Mouse (Mus musculus) thymus, adult 18-20 months (tissue): ENCODE results near the gene Gm42674.
A peak's percentile ranks its signal among the peaks of the same experiment; 100 is the strongest.

Experiments used
- DNase-seq, 2 experiments: peaks; one replicate each; pipeline ENCODE4 v3.0.0; 2022; ENCODE audit warnings: mixed read lengths in 2 of 2

Gene Gm42674

DNA sequence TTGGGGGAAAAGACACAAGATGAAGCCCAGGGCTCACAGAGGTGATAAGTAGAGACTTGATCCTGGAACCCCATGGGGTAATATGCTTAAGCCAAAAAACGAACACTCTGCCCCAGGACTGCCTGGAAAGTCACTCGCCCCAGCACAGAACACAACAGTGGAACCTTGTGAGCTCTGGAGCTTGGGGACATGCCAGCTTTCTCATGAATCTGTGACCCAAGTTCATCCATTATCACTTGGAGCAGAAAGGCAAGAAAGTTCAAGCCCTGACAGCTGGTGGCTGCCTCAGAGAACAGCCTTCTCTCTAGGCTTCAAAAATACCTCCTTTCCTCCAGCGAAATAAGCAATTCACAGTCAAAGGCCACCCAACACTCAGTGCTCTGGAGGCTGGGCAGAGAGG is 2.3 kb upstream of the Gm42674 start:
- DNase-seq = no peak

DNA sequence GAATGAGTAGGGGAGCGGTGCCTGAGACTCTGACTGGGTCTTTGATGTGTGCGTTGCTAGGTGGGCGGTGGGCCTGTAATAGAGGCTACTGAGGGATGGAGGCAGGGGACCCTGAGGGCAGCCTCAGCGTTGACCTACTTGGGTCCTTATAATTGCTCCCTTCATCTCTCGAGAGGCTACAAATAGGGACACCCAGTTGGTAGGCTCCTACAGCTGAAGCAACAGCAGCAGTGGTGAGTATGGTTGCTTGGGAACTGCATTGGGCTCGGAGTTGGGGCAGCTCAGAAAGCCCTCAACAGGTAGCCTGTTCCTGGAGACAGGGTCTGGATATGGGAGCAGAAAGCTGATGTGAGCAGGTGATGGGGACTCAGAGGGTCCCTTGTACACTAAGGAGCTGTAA is 1.7 kb upstream of the Gm42674 start:
- DNase-seq = no peak

DNA sequence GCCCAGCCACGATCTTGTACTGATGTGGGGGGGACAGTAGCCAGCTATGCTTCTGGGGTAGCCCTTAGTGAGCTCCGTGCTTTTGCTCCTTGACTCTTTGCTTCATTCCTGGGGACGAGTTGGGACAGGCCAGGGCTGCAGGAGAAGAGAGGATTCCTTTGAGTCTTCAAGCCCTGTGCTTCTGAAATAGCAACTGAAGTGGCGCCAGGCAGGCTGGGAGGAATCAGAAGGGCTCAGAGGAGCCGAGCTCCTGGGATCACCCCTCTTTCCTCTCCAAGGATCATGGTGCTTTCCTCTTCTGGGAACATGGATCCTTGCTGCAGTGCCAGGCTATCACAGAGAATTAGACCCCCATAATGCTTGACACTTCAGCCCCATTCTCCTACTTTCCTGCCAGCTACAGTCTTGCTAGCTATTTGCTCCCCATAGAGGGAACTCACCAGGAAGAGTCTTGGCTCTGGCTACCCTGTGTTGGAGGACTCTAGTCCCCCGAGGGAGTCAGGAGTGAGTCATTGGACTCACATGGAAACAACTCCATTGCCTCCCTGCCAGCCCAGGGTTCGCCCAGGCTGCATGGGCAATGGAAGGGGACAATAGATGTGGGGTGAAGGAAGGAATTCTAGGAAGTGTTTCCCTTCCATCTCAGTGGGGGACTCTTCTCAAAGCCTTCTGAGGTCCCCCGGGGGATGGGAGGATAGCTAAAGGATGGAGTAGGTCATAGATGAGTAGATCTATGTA is 1.1 kb upstream of the Gm42674 start:
- DNase-seq = no peak

DNA sequence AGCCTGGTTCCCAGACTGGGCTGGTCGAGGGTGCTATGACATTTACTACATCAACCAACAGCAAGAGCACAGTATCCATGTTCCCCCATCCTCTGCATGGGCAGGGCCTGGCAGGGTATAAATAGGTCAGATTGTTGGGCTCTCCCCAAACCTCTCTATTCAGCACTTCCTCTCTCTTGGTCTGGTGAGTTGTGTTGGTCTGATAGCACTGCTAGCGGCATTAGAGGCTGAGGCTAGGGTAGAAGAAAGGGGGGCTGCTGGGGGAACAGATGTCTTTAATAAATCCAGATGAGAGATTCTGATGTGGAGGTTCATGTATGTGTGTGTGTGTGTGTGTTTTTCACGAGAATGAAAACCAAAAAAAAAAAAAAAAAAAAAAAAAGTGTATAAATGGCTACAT is 1.9 kb downstream of the Gm42674 start, which contains the start of gene S100a4:
S100a4 (plus strand) TSS at position 149 of the 400 bp plus-strand sequence.
- no peak for DNase-seq

DNA sequence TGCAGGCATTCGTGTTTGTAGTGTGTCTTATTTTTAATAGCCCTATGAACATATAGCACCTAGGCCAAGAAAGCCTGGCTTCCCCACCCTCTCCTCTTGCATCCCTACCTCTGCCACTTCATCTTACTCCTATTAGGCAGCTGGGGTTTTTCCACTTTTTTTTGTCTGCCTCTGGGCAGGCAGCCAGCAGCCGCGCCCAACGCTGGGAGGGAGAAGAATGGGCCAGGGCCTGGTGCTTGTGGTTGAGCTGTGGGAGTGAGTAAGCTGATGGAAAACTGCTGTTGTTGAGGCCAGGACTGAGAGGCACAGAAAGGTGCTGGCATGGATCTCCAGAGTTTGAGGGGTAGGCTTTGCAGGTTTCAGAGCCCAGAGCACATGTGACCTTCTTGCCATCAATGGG is 2.7 kb downstream of the Gm42674 start:
- no peak for DNase-seq

DNA sequence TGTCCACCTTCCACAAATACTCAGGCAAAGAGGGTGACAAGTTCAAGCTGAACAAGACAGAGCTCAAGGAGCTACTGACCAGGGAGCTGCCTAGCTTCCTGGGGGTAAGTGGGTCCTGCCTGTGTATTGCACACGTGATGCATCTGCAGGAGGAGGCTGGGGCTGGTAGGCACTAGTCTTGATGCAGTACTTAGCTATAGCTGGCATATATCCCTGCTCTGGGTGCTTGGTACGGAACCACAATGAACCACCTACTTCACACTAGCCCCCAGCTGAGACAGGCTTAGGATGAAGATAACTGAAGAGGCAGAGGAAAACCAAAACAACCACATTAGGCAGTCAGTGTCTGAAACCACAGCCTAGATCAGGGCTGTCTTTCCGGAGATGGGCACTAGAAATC is 3.3 kb downstream of the Gm42674 start:
- DNase-seq = no peak

DNA sequence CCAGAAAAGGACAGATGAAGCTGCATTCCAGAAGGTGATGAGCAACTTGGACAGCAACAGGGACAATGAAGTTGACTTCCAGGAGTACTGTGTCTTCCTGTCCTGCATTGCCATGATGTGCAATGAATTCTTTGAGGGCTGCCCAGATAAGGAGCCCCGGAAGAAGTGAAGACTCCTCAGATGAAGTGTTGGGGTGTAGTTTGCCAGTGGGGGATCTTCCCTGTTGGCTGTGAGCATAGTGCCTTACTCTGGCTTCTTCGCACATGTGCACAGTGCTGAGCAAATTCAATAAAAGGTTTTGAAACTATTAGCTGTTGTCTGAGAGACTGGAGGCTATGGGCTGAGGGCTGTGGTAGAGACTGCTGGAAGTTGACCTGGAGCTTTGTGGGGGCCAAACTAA is 4.0 kb downstream of the Gm42674 start:
- no peak for DNase-seq

DNA sequence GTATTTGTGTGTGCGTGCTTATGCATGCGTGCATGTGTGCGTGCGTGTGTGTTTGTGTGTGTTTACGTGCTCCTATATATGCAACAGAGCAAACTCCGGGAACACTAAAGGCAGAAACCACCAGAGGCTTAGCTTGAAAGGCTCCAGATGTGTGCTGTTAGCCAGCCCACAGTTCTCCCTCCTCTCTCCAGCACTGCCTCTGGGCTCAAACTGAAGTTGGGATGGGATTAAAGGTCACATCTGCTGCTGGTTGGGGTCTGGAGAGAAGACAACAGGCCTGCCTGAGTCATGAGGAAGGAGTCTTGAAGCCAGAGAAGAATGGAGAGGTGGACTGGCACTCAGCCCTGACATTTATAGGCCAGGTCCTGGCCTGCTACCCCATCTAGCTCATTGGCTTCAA is 4.5 kb downstream of the Gm42674 start:
- no peak for DNase-seq

DNA sequence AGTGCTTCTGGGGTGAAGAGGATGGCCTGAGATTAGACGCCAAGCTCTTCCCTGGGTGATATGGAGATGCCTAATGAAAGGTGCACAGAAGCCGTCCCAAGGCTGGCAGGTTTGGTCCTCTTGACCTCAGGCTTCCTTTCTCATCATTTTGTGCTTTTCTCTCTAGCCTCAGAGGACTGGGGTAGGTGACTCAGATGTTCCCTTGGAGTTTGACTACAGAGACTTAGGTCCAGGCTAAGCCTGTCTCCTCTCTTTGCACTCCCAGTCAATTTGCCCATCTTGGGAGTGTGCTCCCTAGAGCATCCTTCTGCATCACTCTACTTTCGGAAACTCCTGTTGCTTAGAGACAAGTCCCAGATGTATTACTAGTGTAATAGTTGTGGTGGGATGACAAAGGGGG is 5.7 kb downstream of the Gm42674 start:
- no peak for DNase-seq

DNA sequence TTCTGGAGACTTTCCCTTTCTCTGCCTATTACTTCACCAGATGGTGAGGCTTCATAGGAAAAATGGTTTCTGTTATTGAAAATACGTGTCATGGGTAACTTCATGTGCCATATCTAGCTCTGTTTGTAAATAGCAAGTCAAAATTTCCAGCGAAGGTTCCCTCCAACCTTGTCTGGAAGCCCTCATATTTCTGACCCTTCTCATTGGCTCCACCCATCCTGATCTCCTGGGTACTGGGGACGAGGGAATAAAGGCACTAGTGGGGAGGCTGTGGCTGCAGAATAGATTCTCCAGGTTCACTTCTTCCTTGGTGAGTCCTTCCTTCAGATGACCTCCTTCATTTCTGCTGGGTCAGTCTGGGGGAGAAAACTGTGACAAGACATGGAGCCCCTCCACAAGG is 6.5 kb downstream of the Gm42674 start, which contains the start of gene S100a5:
S100a5 (plus strand) TSS at position 301 of the 400 bp plus-strand sequence.
- DNase-seq = no peak

DNA sequence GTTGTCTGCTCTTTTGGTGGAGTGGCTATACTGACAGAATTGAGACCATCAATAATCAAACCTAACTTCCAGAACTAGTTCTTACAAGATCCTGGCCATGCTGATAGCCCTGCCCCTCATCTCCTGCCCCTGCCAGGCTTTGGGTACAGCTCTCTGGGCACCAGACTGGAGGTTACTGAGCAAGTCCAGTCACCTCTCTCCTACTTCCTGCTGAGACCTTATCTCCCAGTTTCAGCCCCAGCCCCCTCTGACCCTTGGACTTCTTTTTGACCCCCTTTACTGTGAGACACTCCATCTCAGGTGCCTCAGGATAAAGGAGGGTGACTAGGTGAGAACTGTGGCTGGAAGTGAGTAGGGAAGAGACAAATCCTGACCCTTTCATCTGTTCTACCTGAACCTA is 7.4 kb downstream of the Gm42674 start:
- DNase-seq = no peak

DNA sequence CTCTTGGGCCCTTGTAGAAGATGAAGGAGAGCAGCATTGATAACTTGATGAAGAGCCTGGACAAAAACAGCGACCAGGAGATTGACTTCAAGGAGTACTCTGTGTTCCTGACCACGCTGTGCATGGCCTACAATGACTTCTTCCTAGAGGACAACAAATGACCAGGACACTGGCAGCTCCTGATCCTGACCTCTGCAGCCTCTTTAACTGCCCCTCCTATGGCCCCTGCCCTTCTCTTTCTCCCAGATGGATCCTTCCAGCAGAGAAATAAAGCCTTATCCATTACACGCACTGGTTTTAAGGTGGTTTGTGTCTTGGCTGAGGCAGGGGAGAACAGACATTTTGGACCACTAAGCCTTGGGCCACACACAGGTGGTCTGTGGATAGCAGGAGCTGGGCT is 9.8 kb downstream of the Gm42674 start:
- no peak for DNase-seq

DNA sequence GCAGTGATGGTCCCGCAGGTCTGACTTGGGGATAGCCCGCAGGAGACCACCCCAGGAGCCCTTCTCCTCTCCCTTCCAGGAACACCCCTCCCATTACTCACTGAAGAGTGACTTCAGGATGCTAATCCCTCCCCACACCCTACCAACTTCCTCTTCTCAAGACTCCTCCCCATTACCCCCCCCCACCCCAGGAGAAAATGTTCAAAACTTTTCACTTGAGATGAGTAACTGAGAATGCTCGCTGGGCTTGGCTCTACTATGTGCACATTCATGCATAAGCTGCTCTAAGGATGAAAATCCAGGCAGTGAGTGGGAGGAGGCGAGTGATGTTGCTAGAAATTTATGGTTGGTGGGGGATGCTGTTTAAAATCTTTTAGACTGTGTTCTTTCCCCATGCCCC is 10.4 kb downstream of the Gm42674 start:
- no peak for DNase-seq

DNA sequence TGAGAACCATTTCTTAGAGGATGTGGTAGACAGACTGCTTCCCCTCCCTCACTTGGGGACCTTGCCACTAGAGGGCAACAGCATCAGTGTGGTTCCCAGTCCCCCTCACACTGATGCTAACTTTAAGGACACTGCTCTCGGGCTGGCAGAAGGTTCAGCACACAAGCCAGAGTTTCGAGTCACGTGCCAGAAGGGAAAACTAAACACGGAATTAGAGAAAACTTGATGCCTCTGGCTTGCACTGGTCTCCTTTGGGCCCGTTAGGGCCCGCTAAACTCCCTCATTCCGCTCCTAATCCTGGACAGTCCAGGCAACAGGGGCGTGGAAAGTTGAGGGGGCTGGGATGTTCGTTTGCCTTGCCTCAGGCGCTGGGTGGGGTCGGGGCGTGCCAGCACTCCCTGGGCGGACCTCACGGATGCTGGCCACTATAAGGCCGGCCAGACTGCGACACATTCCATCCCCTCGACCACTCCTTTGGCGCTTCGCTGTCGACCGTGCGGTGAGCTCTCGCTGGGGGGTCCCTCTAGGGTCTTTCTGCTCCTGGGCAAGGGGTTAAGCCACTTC is 11.1 kb downstream of the Gm42674 start, which contains the start of gene S100a6:
S100a6 (plus strand) TSS at position 155 of the 564 bp plus-strand sequence.
- DNase-seq = peak; percentile 59 to 71

DNA sequence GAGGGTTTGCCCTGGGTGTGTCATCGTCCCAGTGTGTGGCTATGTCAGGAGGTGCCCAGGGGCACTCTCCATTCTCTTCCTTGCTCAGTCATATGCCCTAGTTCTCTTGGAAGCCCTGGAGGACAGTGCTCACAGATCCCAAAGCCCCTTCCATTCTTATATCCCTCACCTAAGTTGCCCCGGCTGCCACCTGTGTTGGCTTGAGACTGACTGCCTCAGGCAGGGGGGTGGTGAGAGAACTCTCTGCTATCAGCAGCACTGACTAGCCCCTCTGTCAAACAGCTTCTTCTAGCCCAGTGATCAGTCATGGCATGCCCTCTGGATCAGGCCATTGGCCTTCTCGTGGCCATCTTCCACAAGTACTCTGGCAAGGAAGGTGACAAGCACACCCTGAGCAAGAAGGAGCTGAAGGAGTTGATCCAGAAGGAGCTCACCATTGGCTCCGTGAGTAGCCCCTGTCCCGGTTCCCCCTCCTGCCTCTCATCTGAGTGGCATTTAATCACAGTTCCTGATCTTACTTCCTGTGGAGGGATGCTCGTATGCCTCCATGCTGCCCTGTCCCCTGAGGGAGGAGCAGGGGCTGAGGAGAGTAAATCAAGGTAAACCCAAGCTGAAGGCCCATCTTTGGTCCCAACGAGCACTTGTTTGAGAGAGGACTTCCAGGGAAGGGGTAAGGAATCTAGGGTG is 11.9 kb downstream of the Gm42674 start:
- DNase-seq = no peak

DNA sequence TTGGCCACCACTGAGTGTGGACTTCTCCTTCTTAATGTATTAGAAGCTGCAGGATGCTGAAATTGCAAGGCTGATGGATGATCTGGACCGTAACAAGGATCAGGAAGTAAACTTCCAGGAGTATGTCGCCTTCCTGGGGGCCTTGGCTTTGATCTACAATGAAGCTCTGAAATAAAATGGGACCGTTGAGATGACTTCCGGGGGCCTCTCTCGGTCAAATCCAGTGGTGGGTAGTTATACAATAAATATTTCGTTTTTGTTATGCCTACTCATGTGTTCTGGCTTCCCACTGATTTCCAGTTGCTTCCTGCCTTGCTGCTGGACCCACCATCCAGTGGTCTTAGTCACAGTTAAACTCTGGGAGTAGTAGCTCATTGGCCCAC is 12.4 kb downstream of the Gm42674 start:
- no peak for DNase-seq

DNA sequence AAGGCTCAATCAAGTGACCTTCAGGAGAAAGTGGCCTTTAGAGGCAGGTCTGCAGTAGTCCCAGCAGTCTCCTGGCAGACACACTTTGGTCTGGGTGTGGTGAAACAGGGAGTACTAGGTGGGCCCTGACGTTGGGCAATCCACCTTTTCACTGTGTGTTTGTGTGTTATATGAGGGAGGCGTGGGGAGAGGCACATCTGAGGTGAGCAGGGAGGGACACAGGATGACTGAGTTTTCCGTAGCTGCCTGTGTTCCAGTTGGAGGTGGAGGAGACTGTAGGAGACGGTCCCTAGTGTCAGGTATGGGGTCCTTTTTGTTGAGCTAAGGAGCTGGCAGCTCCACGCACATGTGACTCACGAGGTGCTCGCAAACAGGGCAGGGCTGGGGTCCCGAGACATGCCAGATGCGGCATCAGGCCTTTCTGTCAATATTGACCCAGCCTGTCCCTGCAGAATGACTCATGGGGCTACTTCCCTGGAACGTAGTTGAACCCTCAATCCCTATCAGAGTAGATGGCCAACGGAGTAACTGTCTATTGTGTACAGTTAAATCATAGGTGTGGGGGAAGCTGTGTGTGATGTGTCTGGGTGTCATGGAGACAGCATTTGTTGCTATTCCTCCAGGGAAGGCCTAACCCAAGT is 13.0 kb downstream of the Gm42674 start:
- DNase-seq = no peak

DNA sequence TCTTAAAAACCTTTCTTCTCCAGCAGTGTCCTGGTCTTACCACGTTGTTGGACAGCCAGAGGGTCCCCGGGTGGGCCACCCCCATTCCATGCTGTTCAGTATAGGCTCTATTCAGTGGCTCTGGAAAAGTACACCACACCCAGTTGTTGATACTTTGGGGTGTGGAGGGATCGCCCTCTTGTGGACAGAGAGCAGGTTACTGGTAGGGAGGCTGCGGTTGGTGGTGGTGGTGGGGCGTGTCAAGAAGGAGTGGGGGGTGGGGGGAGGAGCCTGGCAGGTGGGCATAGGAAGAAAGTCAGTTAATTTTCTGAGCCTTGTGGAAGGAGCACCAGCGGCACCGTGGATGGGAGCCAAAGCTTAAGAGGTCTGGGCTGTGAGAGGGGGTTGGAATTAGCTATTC is 13.7 kb downstream of the Gm42674 start:
- DNase-seq = peak; percentile 70 to 75

DNA sequence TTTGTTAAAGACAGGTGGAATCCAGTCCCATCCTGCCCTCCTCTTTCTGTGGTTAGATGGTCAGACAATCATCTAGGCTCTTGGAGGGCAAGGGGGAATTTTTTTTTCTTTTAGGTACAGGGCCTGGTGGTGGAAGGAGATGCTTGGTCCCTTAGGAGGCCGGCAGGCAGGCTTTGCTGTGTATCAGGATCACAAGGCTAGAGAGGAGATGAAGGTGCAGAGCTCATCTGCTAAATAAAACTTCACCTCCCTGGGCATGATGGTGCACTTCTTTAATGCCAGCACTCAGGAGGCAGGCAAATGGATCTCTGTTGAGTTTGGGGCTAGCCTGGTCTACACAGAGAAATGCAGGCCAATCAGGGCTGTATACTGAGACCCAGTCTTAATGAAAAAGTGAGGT is 14.2 kb downstream of the Gm42674 start:
- no peak for DNase-seq

DNA sequence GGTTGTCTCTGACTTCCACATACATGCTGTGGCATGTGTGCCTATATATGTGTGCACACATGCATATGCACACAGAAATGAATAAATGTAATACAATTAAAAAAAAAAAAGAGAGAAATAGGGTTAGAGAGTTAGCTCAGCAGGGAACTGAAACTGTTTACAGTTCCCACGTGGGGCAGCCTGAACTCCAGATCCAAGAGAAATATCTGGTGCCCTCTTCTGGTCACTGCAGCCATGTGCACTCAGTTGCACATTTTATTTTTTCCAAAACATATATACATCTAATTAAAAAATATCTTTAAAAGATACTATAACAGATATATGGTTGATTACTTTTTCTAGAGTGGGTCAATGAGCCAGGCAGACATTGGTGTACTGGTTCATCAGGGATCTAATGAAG is 15.9 kb downstream of the Gm42674 start:
- DNase-seq = no peak

DNA sequence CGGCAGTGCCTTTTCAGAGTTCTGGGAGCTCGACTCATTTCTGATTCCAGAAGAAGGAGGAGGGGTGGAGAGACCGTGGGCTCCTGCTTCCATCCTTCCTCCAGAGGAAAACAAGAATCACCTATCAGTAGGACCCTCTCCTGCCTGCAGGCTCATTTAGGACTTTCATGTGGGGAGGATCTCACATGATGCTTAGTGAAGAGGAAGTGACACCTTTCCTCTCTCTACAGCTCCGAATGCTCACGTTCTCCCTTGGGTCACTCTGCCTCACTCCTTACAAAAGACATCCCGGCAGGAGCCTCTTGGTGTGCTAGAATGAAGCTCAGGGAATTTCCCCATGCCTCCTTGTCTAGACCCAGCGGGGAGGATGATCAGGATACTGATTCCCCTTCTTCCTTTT is 19.8 kb downstream of the Gm42674 start:
- no peak for DNase-seq

DNA sequence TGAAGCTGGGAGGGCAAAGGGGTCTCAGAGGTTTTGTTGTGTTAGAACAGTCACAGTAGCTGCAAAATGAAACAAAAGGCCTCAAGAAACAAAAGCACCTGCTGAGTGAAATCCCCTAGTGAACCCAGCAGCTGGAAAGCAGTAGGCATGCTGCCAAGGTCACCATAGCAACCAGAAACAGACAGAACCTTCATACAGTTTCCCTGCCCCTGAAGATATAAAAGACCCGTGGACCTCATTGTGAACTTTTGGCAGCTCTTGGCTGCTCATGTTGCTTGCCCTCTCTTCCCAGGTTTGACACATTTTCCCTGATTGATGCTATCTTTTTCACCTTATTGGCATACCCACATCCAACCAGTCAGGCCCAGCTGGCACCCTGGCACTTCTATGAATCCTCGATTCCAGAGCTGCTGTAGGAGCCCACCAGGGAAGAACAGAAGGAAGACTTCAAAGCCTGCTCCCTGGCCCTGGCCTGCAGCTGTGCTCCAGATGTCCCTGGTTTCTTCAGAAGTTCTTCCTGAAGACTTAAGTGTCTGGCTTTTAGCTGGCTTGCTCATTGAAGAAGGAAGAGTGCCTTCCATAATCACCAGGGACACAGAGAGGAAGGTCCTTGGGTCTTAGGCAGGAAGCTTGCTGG is 21.8 kb downstream of the Gm42674 start:
- DNase-seq = peak in 1 of 2 experiments; percentile 57

DNA sequence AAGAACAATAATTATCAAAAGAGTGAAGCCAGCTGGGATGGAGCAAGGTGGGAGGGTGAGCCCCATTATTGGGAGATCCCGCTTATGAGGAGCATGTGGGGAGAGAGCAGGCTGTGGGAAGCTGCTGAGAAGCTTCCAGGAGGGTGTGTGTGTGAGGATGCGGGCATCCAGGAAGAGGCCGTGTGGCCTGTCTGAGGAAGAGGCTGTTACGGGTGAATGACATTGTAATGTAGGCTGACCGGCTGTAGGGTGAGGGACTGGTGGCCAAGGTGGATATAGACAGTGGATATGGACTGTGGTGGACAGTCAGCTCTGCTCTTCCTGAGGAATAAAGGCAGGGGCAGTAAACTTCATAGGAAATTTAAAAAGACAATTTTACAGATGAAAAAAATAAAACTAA is 23.8 kb downstream of the Gm42674 start:
- DNase-seq = no peak
